Mouse (Mus musculus): ENCODE data around the gene Adcy9. TPM values are rescaled to one million over a fixed set of nuclear protein-coding genes. Genes with fewer than 3 reads are reported as not detected.

The Adcy9 gene
- 0.83 and 0.96 TPM in 2 replicates for polyA plus RNA-seq (2015; fragmentation: Nextera tagmentation; extraction: Ambion mirVana)

GRCm38 (mm10) chr16:4420298-4421054 is at the start of gene Adcy9:
TSS of gene Adcy9 (minus strand) at chr16:4420498.

Other genes starting within 250 kb of the Adcy9 start
- gene Crebbp, start 206.5 kb downstream of the Adcy9 start, polyA plus RNA-seq (2015; fragmentation: Nextera tagmentation; extraction: Ambion mirVana): 18.8 and 29.4 TPM in 2 replicates
- 1.5 and 2.0 TPM in 2 replicates for gene Srl, start 121.3 kb upstream of the Adcy9 start, polyA plus RNA-seq (2015; fragmentation: Nextera tagmentation; extraction: Ambion mirVana)
- gene Tfap4, start 139.4 kb upstream of the Adcy9 start, polyA plus RNA-seq (2015; fragmentation: Nextera tagmentation; extraction: Ambion mirVana): 10.5 and 11.2 TPM in 2 replicates
- gene Glis2, start 174.2 kb upstream of the Adcy9 start, polyA plus RNA-seq (2015; fragmentation: Nextera tagmentation; extraction: Ambion mirVana): 9.8 and 10.2 TPM in 2 replicates
- 66.8 and 69.2 TPM in 2 replicates for gene Pam16, start 204.5 kb upstream of the Adcy9 start, polyA plus RNA-seq (2015; fragmentation: Nextera tagmentation; extraction: Ambion mirVana)
- gene Vasn, start 219.4 kb upstream of the Adcy9 start, polyA plus RNA-seq (2015; fragmentation: Nextera tagmentation; extraction: Ambion mirVana): 7.3 and 8.3 TPM in 2 replicates
- 36.9 and 37.4 TPM in 2 replicates for gene Dnaja3, start 219.5 kb upstream of the Adcy9 start, polyA plus RNA-seq (2015; fragmentation: Nextera tagmentation; extraction: Ambion mirVana)

All from spleen, postnatal 0 days (tissue).